In the genomic region with DNA sequence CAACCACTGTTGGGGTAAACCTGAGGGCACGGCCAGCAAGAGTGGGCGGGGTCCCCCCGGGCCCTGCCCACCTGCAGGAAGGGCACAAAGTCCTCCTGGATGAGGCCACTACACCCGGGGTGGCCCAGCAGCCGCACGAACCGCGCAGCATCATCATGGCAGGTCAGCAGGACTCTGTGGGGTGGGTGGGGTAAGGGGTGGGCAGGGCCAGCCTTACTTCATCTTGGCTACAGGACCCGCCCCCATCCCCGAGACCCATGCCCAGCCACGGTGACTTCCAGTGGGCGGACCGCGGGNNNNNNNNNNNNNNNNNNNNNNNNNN, we compare ENCODE assay signal across 7 mouse cellular contexts. TPM values are rescaled to one million over a fixed set of nuclear protein-coding genes. Genes with fewer than 3 reads are reported as not detected.
DNase-seq lines count a peak whose midpoint lies in the region; ATAC-seq and TF ChIP-seq lines count a peak whose summit lies in the region.

No protein-coding gene starts in this region.

- peaks cover 39% of the 10 kb centered on the region for H3K36me3 ChIP-seq in hindbrain, embryonic 10.5 days
- H3K36me3 ChIP-seq in hindbrain, embryonic 12.5 days: peaks cover 37% of the 10 kb centered on the region
- H3K36me3 ChIP-seq in G1E (replicated peaks): peaks cover 39% of the 10 kb centered on the region
- H3K36me3 ChIP-seq in embryonic facial prominence, embryonic 14.5 days (ENCODE audit: control insufficient read depth, insufficient read depth, low read length): peaks cover 36% of the 10 kb centered on the region
- peaks cover 36% of the 10 kb centered on the region for H3K36me3 ChIP-seq in liver, embryonic 15.5 days (replicated peaks)

- no peaks in the 10 kb centered on the region for H3K27me3 ChIP-seq in hindbrain, embryonic 10.5 days (ENCODE audit: insufficient read depth, poor library complexity, severe bottlenecking)
- no peaks in the 10 kb centered on the region for H3K27me3 ChIP-seq in hindbrain, embryonic 12.5 days
- H3K27me3 ChIP-seq in G1E (ENCODE audit: insufficient read depth, low read length): peaks cover 2% of the 10 kb centered on the region; the same call in 1 of the 2 replicates
- no peaks in the 10 kb centered on the region for H3K27me3 ChIP-seq in embryonic facial prominence, embryonic 14.5 days (replicated peaks; ENCODE audit: control insufficient read depth, insufficient read depth, low read length)
- no peaks in the 10 kb centered on the region for H3K27me3 ChIP-seq in liver, embryonic 15.5 days

- H3K4me3 ChIP-seq in hindbrain, embryonic 10.5 days: 0 out of 2 replicates have a peak overlapping the region, but pooled peaks have one; percentile 1
- no peak overlapping the region for H3K4me3 ChIP-seq in hindbrain, embryonic 12.5 days
- peak overlapping the region; percentile 59; the same call in 1 of the 2 replicates for H3K4me3 ChIP-seq in G1E (ENCODE audit: low read depth, low read length)
- H3K4me3 ChIP-seq in embryonic facial prominence, embryonic 14.5 days (ENCODE audit: low read depth, low read length): no peak overlapping the region
- 0 out of 2 replicates have a peak overlapping the region, but pooled peaks have one; percentile 4 for H3K4me3 ChIP-seq in liver, embryonic 15.5 days (replicated peaks)

- no peak overlapping the region for H3K27ac ChIP-seq in hindbrain, embryonic 10.5 days
- no peak overlapping the region for H3K27ac ChIP-seq in hindbrain, embryonic 12.5 days
- H3K27ac ChIP-seq in embryonic facial prominence, embryonic 14.5 days (replicated peaks; ENCODE audit: low read depth, low read length): no peak overlapping the region
- no peak overlapping the region for H3K27ac ChIP-seq in liver, embryonic 15.5 days (replicated peaks)

- H3K4me2 ChIP-seq in hindbrain, embryonic 12.5 days (replicated peaks): no peak overlapping the region
- no peak overlapping the region for H3K4me2 ChIP-seq in embryonic facial prominence, embryonic 14.5 days (ENCODE audit: low read depth, low read length)
- H3K4me2 ChIP-seq in liver, embryonic 15.5 days: peak overlapping the region; percentile 27; the same call in 1 of the 2 replicates

- no peak overlapping the region for H3K9ac ChIP-seq in hindbrain, embryonic 12.5 days
- H3K9ac ChIP-seq in embryonic facial prominence, embryonic 14.5 days (ENCODE audit: low read depth, low read length): no peak overlapping the region
- no peak overlapping the region for H3K9ac ChIP-seq in liver, embryonic 15.5 days

- H3K9me3 ChIP-seq in hindbrain, embryonic 10.5 days: peaks cover 35% of the 10 kb centered on the region
- peaks cover 34% of the 10 kb centered on the region for H3K9me3 ChIP-seq in hindbrain, embryonic 12.5 days (replicated peaks)
- H3K9me3 ChIP-seq in G1E (replicated peaks): peaks cover 37% of the 10 kb centered on the region
- H3K9me3 ChIP-seq in embryonic facial prominence, embryonic 14.5 days (ENCODE audit: control insufficient read depth, low read length): peaks cover 35% of the 10 kb centered on the region
- peaks cover 29% of the 10 kb centered on the region for H3K9me3 ChIP-seq in liver, embryonic 15.5 days (replicated peaks)

- H3K4me1 ChIP-seq in hindbrain, embryonic 10.5 days (replicated peaks): no peaks in the 10 kb centered on the region
- no peaks in the 10 kb centered on the region for H3K4me1 ChIP-seq in hindbrain, embryonic 12.5 days
- H3K4me1 ChIP-seq in G1E (ENCODE audit: insufficient read depth, low read depth, low read length): peaks cover 13% of the 10 kb centered on the region
- H3K4me1 ChIP-seq in embryonic facial prominence, embryonic 14.5 days (ENCODE audit: control insufficient read depth, insufficient read depth, low read length): no peaks in the 10 kb centered on the region
- H3K4me1 ChIP-seq in liver, embryonic 15.5 days (replicated peaks): no peaks in the 10 kb centered on the region

- 75% methylated on average over 14 of the region's 14 CpGs for WGBS in hindbrain, embryonic 10.5 days
- 74% methylated on average over 14 of the region's 14 CpGs for WGBS in hindbrain, embryonic 12.5 days
- whole genome bisulfite sequencing in embryonic facial prominence, embryonic 14.5 days: 95% methylated on average over 10 of the region's 14 CpGs
- WGBS in liver, embryonic 15.5 days (ENCODE audit: insufficient replicate concordance): 56% methylated on average over 14 of the region's 14 CpGs

- no peak for TF ChIP-seq CTCF in G1E (IDR thresholded peaks at IDR 0.05; ENCODE audit: low read depth, low read length)

- ATAC-seq in hindbrain, embryonic 12.5 days (ENCODE audit: low FRiP score): no peak; the same call in 1 of the 2 replicates
- ATAC-seq in G1E (ENCODE audit: extremely low read depth, insufficient number of reproducible peaks, low FRiP score, poor library complexity, severe bottlenecking): no peak
- ATAC-seq in embryonic facial prominence, embryonic 14.5 days (ENCODE audit: low read depth): peak; percentile 42; the same call in 1 of the 2 replicates
- peak; percentile 50 for ATAC-seq in liver, embryonic 15.5 days (ENCODE audit: insufficient read depth)

- peak; percentile 2 for DNase-seq in hindbrain, embryonic 10.5 days (ENCODE audit: low spot score)
- peak; percentile 3 for DNase-seq in G1E (ENCODE audit: low spot score)
- peak; percentile 11 for DNase-seq in embryonic facial prominence, embryonic 14.5 days (ENCODE audit: low spot score)
- no peak for DNase-seq in B cell, adult 2 months
- no peak for DNase-seq in ovary, postnatal 14 days (ENCODE audit: low spot score)

RNA-seq across cellular contexts. Expression of a gene that starts 36.0 kb away (rescaled TPM):
- polyA plus RNA-seq in hindbrain, embryonic 10.5 days (2016; fragmentation: Nextera tagmentation; extraction: Ambion mirVana): 142 and 209 TPM in 2 replicates
- polyA plus RNA-seq in hindbrain, embryonic 12.5 days (2016; fragmentation: Nextera tagmentation; extraction: Ambion mirVana): 186 and 188 TPM in 2 replicates
- total RNA-seq in G1E (2014; fragmentation: Nextera tagmentation): 32.1 and 32.4 TPM in 2 replicates
- total RNA-seq in G1E (2017): 17.5 and 17.9 TPM in 2 replicates
- 137 and 169 TPM in 2 replicates for polyA plus RNA-seq in G1E (2012)
- polyA plus RNA-seq in embryonic facial prominence, embryonic 14.5 days (2014; fragmentation: Nextera tagmentation; extraction: Ambion mirVana): 110 and 141 TPM in 2 replicates
- 29.2 and 30.7 TPM in 2 replicates for polyA plus RNA-seq in liver, embryonic 15.5 days (2015; fragmentation: Nextera tagmentation; extraction: Ambion mirVana)

RNA-seq across cellular contexts. Expression of a gene that starts 52.9 kb away (rescaled TPM):
- polyA plus RNA-seq in hindbrain, embryonic 10.5 days (2016; fragmentation: Nextera tagmentation; extraction: Ambion mirVana): not detected in 2 replicates
- not detected in 2 replicates for polyA plus RNA-seq in hindbrain, embryonic 12.5 days (2016; fragmentation: Nextera tagmentation; extraction: Ambion mirVana)
- total RNA-seq in G1E (2014; fragmentation: Nextera tagmentation): not detected in 2 replicates
- total RNA-seq in G1E (2017): not detected in 2 replicates
- not detected in 2 replicates for polyA plus RNA-seq in G1E (2012)
- not detected in 2 replicates for polyA plus RNA-seq in embryonic facial prominence, embryonic 14.5 days (2014; fragmentation: Nextera tagmentation; extraction: Ambion mirVana)
- polyA plus RNA-seq in liver, embryonic 15.5 days (2015; fragmentation: Nextera tagmentation; extraction: Ambion mirVana): not detected in 2 replicates

Comparison
In these comparisons a context has a peak if more than half of its experiments do, and no peak if none do; other contexts are left out.
1. H3K4me3 ChIP-seq: peak in hindbrain, embryonic 10.5 days (single experiment), G1E (single experiment) and liver, embryonic 15.5 days (single experiment); none in hindbrain, embryonic 12.5 days (single experiment) and embryonic facial prominence, embryonic 14.5 days (single experiment).
2. DNase-seq: peak in hindbrain, embryonic 10.5 days (single experiment), G1E (single experiment) and embryonic facial prominence, embryonic 14.5 days (single experiment); none in B cell, adult 2 months (0 of 2) and ovary, postnatal 14 days (single experiment).
3. ATAC-seq: peak in embryonic facial prominence, embryonic 14.5 days (single experiment) and liver, embryonic 15.5 days (single experiment); none in hindbrain, embryonic 12.5 days (single experiment) and G1E (single experiment).